Mouse (Mus musculus): Measurements from ENCODE around the gene 1810013L24Rik.
"Not testable (repeated sequence)": the region's sequence is repeated elsewhere in the genome, so short reads cannot be mapped to it uniquely, and the experiment has no call there.

DNA sequence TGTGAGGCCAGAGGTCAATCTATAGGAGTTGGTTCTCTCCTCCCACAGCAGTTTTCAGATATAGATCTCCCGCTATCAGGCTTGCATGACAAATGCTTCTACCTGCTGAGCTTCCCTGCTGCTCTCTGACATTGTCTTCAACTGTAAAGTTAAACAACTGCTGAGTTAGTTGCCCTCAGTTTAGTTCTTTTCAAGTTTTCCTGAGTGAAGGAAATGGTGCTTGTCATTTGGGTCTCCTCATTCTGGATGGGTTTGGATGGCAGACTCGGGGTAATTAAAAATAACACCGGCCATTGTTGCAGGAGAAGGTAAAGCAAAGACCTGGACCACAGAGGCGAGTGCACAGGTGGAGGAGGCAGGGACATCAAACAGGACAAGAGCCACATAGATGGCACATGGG lies 64.3 kb downstream of the 1810013L24Rik start:
- not testable (repeated sequence) for TF ChIP-seq CTCF (IDR thresholded peaks at IDR 0.05; ENCODE audit: extremely low read depth, insufficient read depth, insufficient read length, insufficient replicate concordance); POLR2A (IDR thresholded peaks at IDR 0.05; ENCODE audit: low read depth, low read length)

Measured in spleen, adult 2 months (tissue).